Mouse (Mus musculus): ENCODE measurements at regions not wholly inside any gene's neighbourhood (a gene's known extent, or its start where the extent isn't known, plus 50 kb on each side); places are given as distances from the start of the nearest gene placed in this dataset.
"Not testable (repeated sequence)": the region's sequence is repeated elsewhere in the genome, so short reads cannot be mapped to it uniquely, and the experiment has no call there.

- H3K27me3 ChIP-seq; H3K4me3 ChIP-seq; H3K27ac ChIP-seq; H3K9ac ChIP-seq; H3K4me1 ChIP-seq (replicated peaks); H3K36me3 ChIP-seq; H3K9me3 ChIP-seq; H3K4me2 ChIP-seq; ATAC-seq (ENCODE audit: low FRiP score): not testable (repeated sequence)
- 88% methylated on average over 2 of the region's 2 CpGs for WGBS
These were observed 135.9 kb upstream of the Abcb5 start for GRCm38 (mm10) chr12:119102106-119102505.

- ATAC-seq (ENCODE audit: low FRiP score), result no peak
- no peak overlapping the region for H3K4me3 ChIP-seq
- no peak overlapping the region for H3K9ac ChIP-seq
- no peaks in the 10 kb centered on the region for H3K4me1 ChIP-seq (replicated peaks)
- no peaks in the 10 kb centered on the region for H3K36me3 ChIP-seq
- H3K27ac ChIP-seq, result no peak overlapping the region
- no peak overlapping the region for H3K4me2 ChIP-seq
- H3K27me3 ChIP-seq, result no peaks in the 10 kb centered on the region
- no peaks in the 10 kb centered on the region for H3K9me3 ChIP-seq
These were observed 133.5 kb upstream of the Abcb5 start for GRCm38 (mm10) chr12:119099736-119100135.

GRCm38 (mm10) chr12:119097814-119098213 is 131.6 kb upstream of the Abcb5 start:
- no peaks in the 10 kb centered on the region for H3K36me3 ChIP-seq
- no peak overlapping the region for H3K27ac ChIP-seq
- H3K9me3 ChIP-seq, result no peaks in the 10 kb centered on the region
- no peaks in the 10 kb centered on the region for H3K4me1 ChIP-seq (replicated peaks)
- no peaks in the 10 kb centered on the region for H3K27me3 ChIP-seq
- no peak for ATAC-seq (ENCODE audit: low FRiP score)
- no peak overlapping the region for H3K4me2 ChIP-seq
- WGBS, result 67% methylated on average over 1 of the region's 1 CpGs
- H3K9ac ChIP-seq, result no peak overlapping the region
- H3K4me3 ChIP-seq, result no peak overlapping the region

GRCm38 (mm10) chr12:119094314-119094713 is 128.1 kb upstream of the Abcb5 start:
- Histone ChIP-seq H3K27me3 (no peaks in the 10 kb centered on the region), H3K27ac (no peak overlapping the region), H3K4me2 (no peak overlapping the region), H3K36me3 (no peaks in the 10 kb centered on the region), H3K9ac (no peak overlapping the region), H3K4me1 (replicated peaks) (no peaks in the 10 kb centered on the region), H3K9me3 (no peaks in the 10 kb centered on the region), H3K4me3 (no peak overlapping the region)
- no peak for ATAC-seq (ENCODE audit: low FRiP score)
- 95% methylated on average over 1 of the region's 1 CpGs for WGBS

GRCm38 (mm10) chr12:119093402-119093801 is 127.2 kb upstream of the Abcb5 start:
- H3K9me3 ChIP-seq, result no peaks in the 10 kb centered on the region
- H3K27ac ChIP-seq, result no peak overlapping the region
- no peak for ATAC-seq (ENCODE audit: low FRiP score)
- H3K4me3 ChIP-seq, result no peak overlapping the region
- H3K27me3 ChIP-seq, result no peaks in the 10 kb centered on the region
- no peak overlapping the region for H3K9ac ChIP-seq
- no peaks in the 10 kb centered on the region for H3K36me3 ChIP-seq
- no peak overlapping the region for H3K4me2 ChIP-seq
- WGBS, result 90% methylated on average over 2 of the region's 2 CpGs
- no peaks in the 10 kb centered on the region for H3K4me1 ChIP-seq (replicated peaks)

GRCm38 (mm10) chr12:119089292-119089691 is 123.1 kb upstream of the Abcb5 start:
- Histone ChIP-seq H3K4me3 (no peak overlapping the region), H3K9ac (no peak overlapping the region), H3K27ac (no peak overlapping the region), H3K36me3 (no peaks in the 10 kb centered on the region), H3K4me1 (replicated peaks) (no peaks in the 10 kb centered on the region), H3K27me3 (no peaks in the 10 kb centered on the region), H3K4me2 (no peak overlapping the region), H3K9me3 (no peaks in the 10 kb centered on the region)
- WGBS, result 90% methylated on average over 2 of the region's 2 CpGs
- no peak for ATAC-seq (ENCODE audit: low FRiP score)

- Histone ChIP-seq H3K36me3 (no peaks in the 10 kb centered on the region), H3K27ac (no peak overlapping the region), H3K9me3 (no peaks in the 10 kb centered on the region), H3K4me3 (no peak overlapping the region), H3K4me1 (replicated peaks) (no peaks in the 10 kb centered on the region), H3K9ac (no peak overlapping the region), H3K4me2 (no peak overlapping the region), H3K27me3 (no peaks in the 10 kb centered on the region)
- WGBS, result 89% methylated on average over 1 of the region's 1 CpGs
- ATAC-seq (ENCODE audit: low FRiP score), result no peak
These were observed 122.4 kb upstream of the Abcb5 start for GRCm38 (mm10) chr12:119088666-119089065.

- 89% methylated on average over 2 of the region's 2 CpGs for WGBS
- H3K9ac ChIP-seq, result no peak overlapping the region
These were observed 118.6 kb upstream of the Abcb5 start for GRCm38 (mm10) chr12:119084814-119085213.

GRCm38 (mm10) chr12:119082781-119083180 is 116.6 kb upstream of the Abcb5 start:
- Histone ChIP-seq H3K4me3 (no peak overlapping the region), H3K4me2 (no peak overlapping the region), H3K4me1 (replicated peaks) (no peaks in the 10 kb centered on the region), H3K9ac (no peak overlapping the region), H3K27me3 (no peaks in the 10 kb centered on the region), H3K9me3 (no peaks in the 10 kb centered on the region), H3K27ac (no peak overlapping the region), H3K36me3 (no peaks in the 10 kb centered on the region)
- no peak for ATAC-seq (ENCODE audit: low FRiP score)

More at GRCm38 (mm10) chr12:119084814-119085213, 118.6 kb upstream of the Abcb5 start:
- H3K4me3 ChIP-seq, result no peak overlapping the region
- H3K4me1 ChIP-seq (replicated peaks), result no peaks in the 10 kb centered on the region
- no peak overlapping the region for H3K4me2 ChIP-seq
- H3K36me3 ChIP-seq, result no peaks in the 10 kb centered on the region
- H3K27ac ChIP-seq, result no peak overlapping the region
- H3K27me3 ChIP-seq, result no peaks in the 10 kb centered on the region
- no peak for ATAC-seq (ENCODE audit: low FRiP score)
- no peaks in the 10 kb centered on the region for H3K9me3 ChIP-seq

- no peaks in the 10 kb centered on the region for H3K9me3 ChIP-seq
- no peak for ATAC-seq (ENCODE audit: low FRiP score)
- H3K4me3 ChIP-seq, result no peak overlapping the region
- 0 out of 2 replicates have a peak, but pooled peaks cover 3% of the 10 kb centered on the region for H3K4me1 ChIP-seq (replicated peaks)
- no peak overlapping the region for H3K4me2 ChIP-seq
- no peak overlapping the region for H3K9ac ChIP-seq
- no peak overlapping the region for H3K27ac ChIP-seq
- H3K27me3 ChIP-seq, result no peaks in the 10 kb centered on the region
- WGBS, result 76% methylated on average over 1 of the region's 1 CpGs
- no peaks in the 10 kb centered on the region for H3K36me3 ChIP-seq
These were observed 109.6 kb upstream of the Abcb5 start for GRCm38 (mm10) chr12:119075825-119076224.

- Histone ChIP-seq H3K4me3 (no peak overlapping the region), H3K9ac (no peak overlapping the region), H3K4me2 (no peak overlapping the region), H3K27ac (no peak overlapping the region), H3K27me3 (no peaks in the 10 kb centered on the region), H3K4me1 (replicated peaks) (0 out of 2 replicates have a peak, but pooled peaks cover 3% of the 10 kb centered on the region), H3K9me3 (no peaks in the 10 kb centered on the region), H3K36me3 (no peaks in the 10 kb centered on the region)
- WGBS, result 13% methylated on average over 2 of the region's 2 CpGs
- 0 out of 2 replicates have a peak, but pooled peaks have one; percentile 68 for ATAC-seq (ENCODE audit: low FRiP score)
These were observed 108.7 kb upstream of the Abcb5 start for GRCm38 (mm10) chr12:119074742-119075478.

GRCm38 (mm10) chr12:119074147-119074546 is 107.9 kb upstream of the Abcb5 start:
- no peak overlapping the region for H3K9ac ChIP-seq
- no peaks in the 10 kb centered on the region for H3K9me3 ChIP-seq
- no peak overlapping the region for H3K4me3 ChIP-seq
- ATAC-seq (ENCODE audit: low FRiP score), result no peak
- H3K27ac ChIP-seq, result no peak overlapping the region
- H3K27me3 ChIP-seq, result no peaks in the 10 kb centered on the region
- no peaks in the 10 kb centered on the region for H3K36me3 ChIP-seq
- H3K4me2 ChIP-seq, result no peak overlapping the region
- H3K4me1 ChIP-seq (replicated peaks), result 0 out of 2 replicates have a peak, but pooled peaks cover 3% of the 10 kb centered on the region

GRCm38 (mm10) chr12:119070963-119071362 is 104.7 kb upstream of the Abcb5 start:
- Histone ChIP-seq H3K4me3 (no peak overlapping the region), H3K9ac (no peak overlapping the region), H3K9me3 (no peaks in the 10 kb centered on the region), H3K4me2 (no peak overlapping the region), H3K27me3 (no peaks in the 10 kb centered on the region), H3K27ac (no peak overlapping the region), H3K4me1 (replicated peaks) (0 out of 2 replicates have a peak, but pooled peaks cover 3% of the 10 kb centered on the region), H3K36me3 (no peaks in the 10 kb centered on the region)
- ATAC-seq (ENCODE audit: low FRiP score), result no peak
- WGBS, result 72% methylated on average over 1 of the region's 1 CpGs

Data from hindbrain, embryonic 13.5 days (tissue).